Mouse (Mus musculus) layer of hippocampus, adult 11-12 months (tissue): Measurements from ENCODE around the gene B230104I21Rik.

ENCODE experiments used
- DNase-seq: peaks from one replicate; pipeline ENCODE4 v3.0.0; 2022; ENCODE audit warnings: low spot score

B230104I21Rik gene

GRCm38 (mm10) chr4:154335761-154336160 lies at the start of gene B230104I21Rik:
Gene B230104I21Rik, plus strand, starts transcription at chr4:154336127.
- DNase-seq: peak; percentile 64

GRCm38 (mm10) chr4:154293735-154294201 lies 42.2 kb upstream of the B230104I21Rik start:
- DNase-seq: no peak

- no peak for DNase-seq
Observed at GRCm38 (mm10) chr4:154294262-154294731, 41.6 kb upstream of the B230104I21Rik start.

- DNase-seq: no peak
Observed at GRCm38 (mm10) chr4:154297761-154298160, 38.2 kb upstream of the B230104I21Rik start.

GRCm38 (mm10) chr4:154299541-154300271 lies 36.2 kb upstream of the B230104I21Rik start:
- DNase-seq: no peak

- peak; percentile 39 for DNase-seq
Observed at GRCm38 (mm10) chr4:154301466-154301881, 34.5 kb upstream of the B230104I21Rik start, which contains the start of gene Arhgef16. Gene Arhgef16, minus strand, starts transcription at chr4:154301676.

GRCm38 (mm10) chr4:154309131-154309530 lies 26.8 kb upstream of the B230104I21Rik start:
- no peak for DNase-seq

GRCm38 (mm10) chr4:154310576-154311262 lies 25.2 kb upstream of the B230104I21Rik start:
- DNase-seq: no peak

- no peak for DNase-seq
Observed at GRCm38 (mm10) chr4:154312143-154312812, 23.6 kb upstream of the B230104I21Rik start.

- peak; percentile 41 for DNase-seq
Observed at GRCm38 (mm10) chr4:154312935-154313621, 22.8 kb upstream of the B230104I21Rik start.

GRCm38 (mm10) chr4:154313622-154313967 lies 22.3 kb upstream of the B230104I21Rik start:
- DNase-seq: no peak

GRCm38 (mm10) chr4:154325410-154325809 lies 10.5 kb upstream of the B230104I21Rik start:
- DNase-seq: no peak

GRCm38 (mm10) chr4:154328431-154328830 lies 7.5 kb upstream of the B230104I21Rik start:
- DNase-seq: no peak

GRCm38 (mm10) chr4:154328836-154329235 lies 7.1 kb upstream of the B230104I21Rik start:
- DNase-seq: peak; percentile 83

GRCm38 (mm10) chr4:154330001-154330400 lies 5.9 kb upstream of the B230104I21Rik start:
- no peak for DNase-seq

GRCm38 (mm10) chr4:154331271-154331670 lies 4.7 kb upstream of the B230104I21Rik start:
- DNase-seq: no peak

GRCm38 (mm10) chr4:154333300-154333699 lies 2.6 kb upstream of the B230104I21Rik start:
- DNase-seq: no peak

GRCm38 (mm10) chr4:154334699-154335402 lies 1.1 kb upstream of the B230104I21Rik start:
- no peak for DNase-seq

GRCm38 (mm10) chr4:154336650-154337049 lies 723 bp downstream of the B230104I21Rik start:
- DNase-seq: no peak

- DNase-seq: no peak
Observed at GRCm38 (mm10) chr4:154346731-154347522, 11.0 kb downstream of the B230104I21Rik start.
